Mouse (Mus musculus) layer of hippocampus, postnatal 14 days (tissue): ENCODE results near the gene Unc45b. TPM values are rescaled to one million over a fixed set of nuclear protein-coding genes. Genes with fewer than 3 reads are reported as not detected.

Experiments used
- DNase-seq, 2 experiments: peaks; one replicate each; pipeline ENCODE4 v3.0.0; 2021 to 2022; ENCODE audit warnings: low spot score in 2 of 2, mixed read lengths in 1 of 2
- long read RNA-seq, 2 experiments: library from polyadenylated mRNA; stranded (forward); transcript quantifications; one replicate each; pipeline ENCODE4 v2.0.0; 2021
- total RNA-seq, 2 experiments: library from RNA; stranded (reverse); gene quantifications; 2 replicates each; pipeline ENCODE4 v1.2.3; 2021

Gene Unc45b
- total RNA-seq: 1 to 10 TPM; 4.0 to 5.8 TPM
- long read RNA-seq, experiment 1, partial matches to known transcripts: 0 of 7 reads
- long read RNA-seq, experiment 1, other reads (novel, unspliced or antisense): 7 of 7 reads
- long read RNA-seq, experiment 2, partial matches to known transcripts: 1 of 6 reads
- long read RNA-seq, experiment 2, other reads (novel, unspliced or antisense): 5 of 6 reads

DNA sequence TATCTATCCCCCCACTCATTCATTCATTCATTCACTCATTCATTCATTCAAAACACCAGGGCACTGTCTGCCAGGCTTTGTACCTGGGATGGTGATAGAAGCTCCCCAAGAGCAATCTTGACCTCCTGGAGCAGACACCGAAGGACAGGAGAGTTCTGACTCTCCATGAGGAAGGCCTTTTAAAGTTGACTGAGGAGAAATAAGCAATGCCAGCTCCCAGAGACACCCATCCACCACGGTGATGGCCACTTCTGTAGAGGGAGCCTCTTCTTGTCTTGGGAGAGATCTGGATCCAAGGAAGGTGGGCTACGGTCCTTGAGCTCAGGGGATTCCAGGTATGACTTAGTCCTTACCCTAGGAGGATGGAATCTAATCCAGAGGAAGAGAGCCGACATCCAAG, at the start of gene Unc45b:
Gene Unc45b, plus strand, starts transcription at position 301 of the 400 bp plus-strand sequence.
- DNase-seq: no peak

DNA sequence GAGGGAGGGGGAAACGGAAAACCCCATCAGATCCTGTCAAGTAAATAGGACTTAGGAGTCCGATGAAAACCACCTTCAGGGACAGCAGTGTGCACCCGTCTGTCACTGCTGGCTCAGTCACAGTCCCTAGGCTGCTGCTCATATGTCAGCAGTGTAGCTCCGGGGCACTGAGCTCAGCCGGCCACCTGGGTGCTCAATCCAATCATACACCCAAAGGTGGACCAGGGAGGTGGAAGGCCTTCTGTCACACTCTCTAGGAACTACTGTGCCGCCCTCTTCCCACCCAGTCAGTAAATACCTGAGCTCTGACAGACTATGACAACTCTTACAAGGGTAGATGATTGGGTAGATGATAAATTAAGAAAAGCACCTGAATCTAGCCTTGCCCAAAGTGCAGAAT, 49.6 kb upstream of the Unc45b start:
- DNase-seq: no peak

- no peak for DNase-seq
Observed at GRCm38 (mm10) chr11:82861558-82861957, 48.8 kb upstream of the Unc45b start.

GRCm38 (mm10) chr11:82862638-82863037, 47.7 kb upstream of the Unc45b start:
- DNase-seq: no peak

GRCm38 (mm10) chr11:82863059-82863458, 47.3 kb upstream of the Unc45b start:
- no peak for DNase-seq

GRCm38 (mm10) chr11:82863488-82863931, 46.8 kb upstream of the Unc45b start:
- no peak for DNase-seq

DNA sequence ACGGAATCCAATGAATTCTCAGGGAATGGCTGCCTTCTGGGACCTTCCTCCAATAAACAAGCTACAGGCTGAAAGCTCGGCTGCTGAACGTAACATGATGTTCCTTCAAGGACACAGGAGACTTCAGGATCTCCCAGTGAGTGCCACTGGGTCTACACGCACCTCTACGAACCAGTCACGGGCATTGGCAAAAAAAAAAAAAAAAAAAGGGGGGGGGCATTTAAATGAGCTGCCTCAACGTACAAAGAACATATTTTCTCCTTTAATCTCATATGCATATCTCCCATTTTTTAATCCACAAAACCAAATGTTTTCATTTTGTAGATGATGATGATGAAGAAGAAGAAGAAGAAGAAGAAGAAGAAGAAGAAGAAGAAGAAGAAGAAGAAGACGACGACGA, 44.4 kb upstream of the Unc45b start:
- DNase-seq: no peak

GRCm38 (mm10) chr11:82866850-82867564, 43.3 kb upstream of the Unc45b start:
- no peak for DNase-seq

DNA sequence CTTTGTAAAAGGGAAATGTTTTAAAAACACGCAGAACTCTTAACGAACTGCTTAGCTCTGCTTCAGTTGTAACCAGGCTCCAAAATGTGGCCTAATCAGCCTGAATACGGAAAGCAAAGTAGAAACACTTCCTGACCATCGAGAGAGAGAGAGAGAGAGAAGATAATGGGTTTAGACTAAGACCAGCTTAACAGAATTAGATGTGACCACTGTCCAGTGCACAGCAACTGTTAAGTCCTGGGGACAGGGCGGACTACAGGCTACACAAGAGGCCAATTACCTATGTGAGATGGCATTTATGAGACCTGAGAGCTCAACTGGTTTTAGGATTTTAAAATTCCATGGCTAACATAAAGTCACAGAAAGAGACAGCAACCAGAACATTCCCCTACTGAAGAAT, 42.4 kb upstream of the Unc45b start:
- DNase-seq: no peak

GRCm38 (mm10) chr11:82869506-82870172, 40.7 kb upstream of the Unc45b start:
- DNase-seq: no peak

DNA sequence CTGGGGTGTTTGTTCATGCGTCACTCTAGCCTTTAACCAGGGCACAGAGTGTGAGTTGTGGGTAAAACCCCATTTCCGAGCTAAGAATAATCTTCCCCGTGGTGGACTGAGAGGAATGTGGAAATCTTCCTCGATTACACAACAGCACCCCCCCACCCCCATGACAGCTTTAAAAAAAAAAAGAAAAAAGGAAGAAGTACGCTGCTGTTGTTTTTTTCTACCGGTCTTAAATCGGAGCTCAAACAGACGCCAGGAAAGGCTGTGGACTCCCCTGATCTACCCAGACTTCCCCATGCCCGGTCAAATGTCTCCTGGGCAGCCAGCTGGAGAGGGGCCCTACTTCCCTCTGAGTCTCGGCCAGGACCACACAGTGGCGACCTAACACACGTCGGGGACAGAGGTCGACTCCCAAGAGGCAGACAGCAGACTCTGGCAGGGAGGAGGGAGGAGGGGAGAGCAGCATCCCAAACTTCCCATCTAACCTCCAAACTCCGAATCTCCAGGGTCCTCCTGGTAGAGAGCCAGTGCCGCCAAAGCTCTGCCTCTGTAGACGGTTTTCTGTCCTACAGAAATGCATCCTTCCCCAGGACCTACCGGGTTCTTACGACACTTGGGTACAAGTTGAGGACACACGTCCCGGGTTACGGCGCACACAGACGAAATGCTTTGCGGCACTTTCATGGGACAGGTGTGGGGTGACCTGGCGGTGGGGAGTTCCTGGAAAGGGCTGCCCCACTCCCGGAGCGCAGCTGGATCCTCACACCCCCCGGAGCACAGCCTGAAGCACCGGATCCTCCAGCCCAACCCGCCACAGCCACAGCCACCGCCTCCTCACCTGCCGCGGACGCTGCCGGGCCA, 39.9 kb upstream of the Unc45b start:
- peak in 1 of 2 experiments; percentile 33 for DNase-seq

GRCm38 (mm10) chr11:82871031-82871446, 39.3 kb upstream of the Unc45b start, which contains the start of gene Rffl:
Rffl (minus strand) TSS chr11:82871210.
- peak; percentile 87 to 91 for DNase-seq

GRCm38 (mm10) chr11:82874924-82875323, 35.4 kb upstream of the Unc45b start:
- no peak for DNase-seq

DNA sequence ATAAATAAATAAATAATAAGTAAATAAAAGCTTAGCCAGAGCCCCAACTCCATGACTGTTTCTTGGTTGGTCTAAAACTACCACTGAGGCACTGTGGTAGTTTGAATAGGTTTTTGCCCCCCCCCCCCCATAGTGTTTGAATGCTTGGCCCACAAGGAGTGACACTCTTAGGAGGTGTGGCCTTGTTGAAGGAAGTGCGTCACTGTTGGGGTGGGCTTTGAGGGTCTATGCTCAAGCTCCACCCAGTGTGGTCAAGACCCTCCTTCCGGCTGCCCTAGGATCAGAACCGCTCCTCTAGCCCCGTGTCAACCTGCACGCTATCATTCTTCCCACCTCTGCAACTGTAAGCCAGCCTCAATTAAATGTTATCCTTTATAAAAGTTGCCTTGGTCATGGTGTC, 34.7 kb upstream of the Unc45b start:
- no peak for DNase-seq

DNA sequence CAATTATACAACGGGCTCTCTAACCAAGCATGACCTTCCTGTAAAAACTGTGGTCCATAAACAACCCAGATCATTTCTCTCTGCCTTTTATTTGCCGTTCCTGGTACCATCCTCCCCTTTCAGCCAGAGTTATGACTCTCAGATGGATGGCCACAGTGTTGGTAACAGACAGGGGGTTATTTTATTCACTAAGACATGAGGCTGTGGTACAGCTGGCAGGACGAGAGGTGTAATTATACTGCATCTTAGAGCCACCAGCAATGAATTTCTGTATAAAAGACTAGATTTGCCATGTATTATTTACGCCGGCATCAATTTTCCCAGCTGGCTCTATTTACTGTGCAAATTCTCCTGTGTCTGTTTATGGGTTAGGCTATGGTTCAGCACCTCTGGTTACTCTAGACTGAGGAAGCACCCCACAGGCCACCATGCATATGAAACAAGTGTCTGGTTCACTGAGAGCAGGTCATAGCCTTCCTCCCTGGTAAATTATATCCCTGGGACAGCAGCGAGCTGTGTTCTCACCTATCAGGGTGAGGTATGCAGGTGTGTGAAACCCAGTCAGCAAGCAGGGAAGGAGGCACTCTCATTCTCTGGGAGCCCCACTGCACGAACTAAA, 32.5 kb upstream of the Unc45b start:
- DNase-seq: no peak

- DNase-seq: no peak
Observed at GRCm38 (mm10) chr11:82883180-82883579, 27.2 kb upstream of the Unc45b start.

DNA sequence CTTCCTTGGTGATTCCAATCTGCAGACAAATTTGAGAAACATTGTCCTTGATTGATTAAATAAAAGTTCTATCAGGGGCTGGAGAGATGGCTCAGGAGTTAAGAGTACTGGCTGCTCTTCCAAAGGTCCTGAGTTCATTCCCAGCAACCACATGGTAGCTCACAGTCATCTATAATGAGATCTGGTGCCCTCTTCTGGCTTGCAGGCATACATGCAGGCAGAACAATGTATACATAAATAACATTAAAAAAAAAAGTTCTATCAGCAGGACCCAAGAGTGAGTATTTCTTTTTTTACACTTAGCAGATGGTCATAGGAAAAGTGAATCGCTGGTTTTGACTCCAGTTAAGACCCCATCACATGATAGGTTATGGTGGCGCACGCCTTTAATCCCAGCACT, 23.8 kb upstream of the Unc45b start:
- DNase-seq: no peak

DNA sequence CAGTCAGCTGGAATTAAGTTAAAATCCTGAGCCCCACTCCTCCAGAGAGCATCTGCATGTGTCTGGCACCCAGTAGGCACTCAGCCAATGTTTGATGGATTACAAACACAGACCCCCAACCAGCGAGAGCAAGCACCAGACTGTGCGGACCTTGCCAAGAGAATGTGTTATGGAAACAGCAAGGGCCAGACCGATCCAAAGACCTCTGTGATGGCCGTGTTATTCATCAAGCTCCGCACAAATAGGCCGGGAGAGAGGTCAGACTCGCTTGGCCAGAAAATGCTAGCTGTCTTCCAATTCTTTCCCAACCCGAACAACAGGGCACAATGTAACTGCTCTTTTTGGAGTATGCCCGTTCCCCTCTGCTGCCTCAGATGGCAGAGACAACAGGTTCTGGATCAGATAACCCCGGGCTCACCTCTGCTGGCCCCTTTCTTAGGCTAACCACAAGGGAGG, 21.8 kb upstream of the Unc45b start:
- peak in 1 of 2 experiments; percentile 42 for DNase-seq

DNA sequence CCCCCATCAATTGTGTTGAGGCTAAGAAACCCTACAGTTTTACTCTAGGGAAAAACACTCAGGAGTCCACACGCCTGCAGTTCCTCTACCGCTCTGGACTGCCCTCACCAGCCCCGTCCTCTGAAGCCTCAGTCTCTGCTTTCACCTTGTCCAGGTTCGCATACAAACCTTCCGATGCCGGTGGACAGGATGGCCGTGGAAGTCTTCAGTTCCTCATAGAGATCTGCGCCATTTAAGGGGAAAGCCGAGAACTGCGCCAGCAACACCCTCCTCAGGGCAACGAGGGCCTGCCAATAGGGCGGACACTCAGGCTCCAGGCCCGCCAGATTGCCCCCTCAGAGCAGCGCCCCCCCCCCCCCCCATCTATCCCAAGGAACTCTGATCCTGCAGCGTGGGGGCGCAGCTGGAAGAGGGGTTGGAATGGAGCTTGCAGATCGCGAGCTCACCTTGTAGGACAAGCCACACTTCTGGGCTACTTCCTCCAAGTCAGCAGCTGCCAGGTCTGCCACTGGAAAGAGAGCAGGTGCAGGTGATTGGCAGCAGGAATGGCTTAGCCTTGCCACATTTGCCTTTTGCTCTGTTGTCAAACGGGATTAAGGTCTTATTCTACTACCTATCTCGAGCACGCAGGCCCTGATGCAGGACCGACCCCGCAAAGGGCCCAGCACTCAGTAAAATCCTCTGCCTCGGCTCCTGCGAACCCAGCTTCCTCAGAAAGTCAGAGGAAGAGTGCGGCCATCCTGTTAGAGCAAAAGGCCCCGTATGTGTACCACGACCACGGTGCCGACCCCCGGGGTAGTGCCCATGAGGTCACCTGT, 20.6 kb upstream of the Unc45b start:
- DNase-seq: no peak

DNA sequence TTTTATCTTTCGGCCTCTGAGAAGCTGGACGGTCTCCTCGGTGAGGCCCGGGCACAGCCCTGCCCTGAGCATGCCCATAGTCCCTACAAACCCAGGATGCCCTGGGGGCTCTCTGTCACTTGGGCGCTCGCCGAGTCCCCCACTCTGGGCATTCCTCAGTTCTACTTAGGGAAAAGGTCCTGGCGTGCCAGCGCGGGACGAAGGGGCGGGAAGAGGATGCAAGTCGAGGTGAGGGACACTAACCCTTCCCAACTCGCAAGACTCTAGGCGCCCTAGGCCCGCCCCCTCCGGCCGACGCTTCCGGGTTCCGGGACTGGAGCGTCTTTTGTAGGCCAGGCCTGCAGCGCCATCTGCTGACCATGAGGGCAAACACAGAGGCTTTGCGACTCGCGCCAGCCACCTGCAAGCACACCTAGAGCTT, 20.0 kb upstream of the Unc45b start, which contains the start of gene Rad51d:
Gene Rad51d, minus strand, starts transcription at position 273 of the 421 bp plus-strand sequence.
- peak; percentile 90 to 92 for DNase-seq
